Mouse (Mus musculus): ENCODE data around the gene Mrps23.

Gene Mrps23

DNA sequence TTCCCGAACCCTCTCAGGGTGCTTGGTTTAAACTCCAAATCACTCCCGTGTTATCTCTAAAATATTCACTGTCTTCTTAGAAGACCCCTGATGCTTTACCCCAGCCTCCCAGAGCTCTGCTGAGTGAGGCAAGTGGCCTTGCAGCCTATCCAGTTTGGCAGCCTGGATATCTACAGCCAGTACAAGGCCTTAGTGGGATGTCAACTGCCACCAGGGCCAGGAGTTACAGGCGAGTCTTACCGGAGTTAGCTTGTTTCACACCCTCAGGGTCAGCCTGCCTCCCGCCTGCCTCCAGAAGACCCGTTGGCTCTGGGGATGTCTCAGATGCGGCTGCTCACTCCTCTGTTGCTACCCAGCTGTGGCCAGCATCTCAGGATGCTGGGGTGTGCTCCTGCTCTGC, 14.4 kb downstream of the Mrps23 start:
- no peak for TF ChIP-seq GATA4 (IDR thresholded peaks at IDR 0.05; ENCODE audit: insufficient replicate concordance, low read length)

DNA sequence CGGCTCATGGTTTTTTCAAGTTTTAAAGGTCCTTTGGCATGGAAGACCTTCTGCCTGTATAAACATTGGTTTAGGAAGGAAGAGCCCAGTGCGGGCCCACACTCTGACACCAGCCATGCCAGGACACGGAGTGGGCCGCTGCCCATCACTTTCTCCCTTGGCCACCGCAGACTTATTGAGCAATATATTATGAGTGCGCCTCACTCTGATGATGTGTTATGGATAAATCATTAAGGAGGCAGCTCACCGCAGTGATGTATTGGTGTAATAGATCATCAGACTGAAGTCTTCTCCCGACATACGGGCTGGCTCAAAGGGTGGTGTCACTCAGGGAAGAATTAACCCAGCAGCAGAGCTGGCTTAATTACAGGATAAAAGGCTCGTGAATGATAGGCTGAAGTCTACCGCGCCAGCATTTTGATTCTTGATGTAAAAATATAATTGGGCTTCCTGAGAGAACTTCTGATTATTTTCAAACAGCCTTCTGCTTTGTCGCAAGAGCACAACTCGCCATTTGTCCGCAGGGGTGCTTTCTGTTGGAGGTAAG, 17.8 kb downstream of the Mrps23 start:
- TF ChIP-seq GATA4 (IDR thresholded peaks at IDR 0.05; ENCODE audit: insufficient replicate concordance, low read length): no peak

DNA sequence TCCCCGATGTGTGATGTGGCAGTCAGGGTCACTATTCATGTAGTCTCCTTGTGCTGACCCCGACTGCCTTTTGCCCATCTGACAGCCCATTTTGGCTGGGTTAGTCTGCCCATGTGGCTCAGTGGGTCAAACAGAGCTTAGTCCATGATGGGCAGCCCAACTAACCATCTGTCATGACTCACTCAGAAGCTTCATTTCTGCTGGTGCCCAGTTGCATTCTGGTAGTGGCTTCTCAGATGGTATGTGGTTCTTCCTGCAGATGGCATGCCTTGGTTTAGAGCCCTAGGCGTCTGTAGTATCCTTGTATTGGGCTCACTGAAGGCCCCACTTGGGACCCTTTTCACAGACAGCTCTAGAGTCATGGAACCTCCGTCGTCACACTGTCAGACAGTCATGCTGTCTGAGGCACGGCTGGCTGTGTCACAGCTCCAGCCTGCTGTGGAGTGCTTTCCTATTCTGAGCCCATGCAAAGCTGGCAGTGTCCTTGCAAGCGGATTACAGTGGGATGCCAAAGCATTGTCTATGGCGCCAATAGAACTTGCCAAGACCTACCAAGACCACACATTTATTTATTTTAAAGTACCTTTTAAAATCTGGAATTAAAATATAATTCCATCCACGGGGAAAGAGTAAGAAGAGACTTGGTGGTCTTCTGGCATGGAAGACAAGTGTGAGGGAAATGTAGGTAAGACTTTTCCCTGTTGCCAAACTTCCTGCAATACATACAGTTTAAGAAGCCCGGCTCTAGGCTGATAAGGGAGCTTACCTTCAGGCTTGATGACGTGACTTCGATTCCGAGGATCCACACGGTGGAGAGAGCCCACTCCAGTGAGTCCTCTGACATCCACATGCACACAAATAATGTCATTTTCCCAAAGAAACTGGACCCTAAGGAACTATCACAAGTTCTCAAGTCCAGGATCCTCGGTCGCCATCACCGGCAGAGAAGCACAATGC, 23.1 kb downstream of the Mrps23 start:
- no peak for TF ChIP-seq GATA4 (IDR thresholded peaks at IDR 0.05; ENCODE audit: insufficient replicate concordance, low read length)

DNA sequence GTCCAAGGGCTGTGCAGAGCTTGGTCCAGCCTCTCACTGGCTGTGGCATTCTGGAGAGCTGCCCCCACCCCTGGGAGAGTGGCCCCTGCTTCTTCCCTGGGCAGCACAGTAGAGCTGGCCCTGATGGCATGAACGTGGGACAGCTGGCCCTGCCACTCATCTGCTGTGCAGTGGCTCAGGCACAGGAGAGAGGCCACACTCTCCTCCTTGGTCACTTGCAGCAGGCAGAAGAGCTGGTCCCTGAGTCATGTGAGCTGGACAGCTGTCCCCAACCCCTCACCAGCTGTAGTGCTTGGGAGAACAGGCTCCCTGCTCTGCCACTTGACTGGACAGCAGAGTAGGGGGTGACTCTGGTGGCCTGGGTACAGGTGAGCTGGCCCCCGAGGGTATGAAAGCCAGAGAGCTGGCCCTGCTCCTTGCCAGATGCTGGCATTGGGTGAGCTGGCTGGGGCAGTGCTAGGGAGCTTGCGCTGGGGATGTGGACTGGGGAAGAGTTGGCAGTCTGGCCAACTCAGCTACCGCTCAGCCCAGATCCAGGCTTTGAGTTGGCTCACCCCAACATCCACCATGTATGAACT, 27.1 kb downstream of the Mrps23 start:
- no peak for TF ChIP-seq GATA4 (IDR thresholded peaks at IDR 0.05; ENCODE audit: insufficient replicate concordance, low read length)

DNA sequence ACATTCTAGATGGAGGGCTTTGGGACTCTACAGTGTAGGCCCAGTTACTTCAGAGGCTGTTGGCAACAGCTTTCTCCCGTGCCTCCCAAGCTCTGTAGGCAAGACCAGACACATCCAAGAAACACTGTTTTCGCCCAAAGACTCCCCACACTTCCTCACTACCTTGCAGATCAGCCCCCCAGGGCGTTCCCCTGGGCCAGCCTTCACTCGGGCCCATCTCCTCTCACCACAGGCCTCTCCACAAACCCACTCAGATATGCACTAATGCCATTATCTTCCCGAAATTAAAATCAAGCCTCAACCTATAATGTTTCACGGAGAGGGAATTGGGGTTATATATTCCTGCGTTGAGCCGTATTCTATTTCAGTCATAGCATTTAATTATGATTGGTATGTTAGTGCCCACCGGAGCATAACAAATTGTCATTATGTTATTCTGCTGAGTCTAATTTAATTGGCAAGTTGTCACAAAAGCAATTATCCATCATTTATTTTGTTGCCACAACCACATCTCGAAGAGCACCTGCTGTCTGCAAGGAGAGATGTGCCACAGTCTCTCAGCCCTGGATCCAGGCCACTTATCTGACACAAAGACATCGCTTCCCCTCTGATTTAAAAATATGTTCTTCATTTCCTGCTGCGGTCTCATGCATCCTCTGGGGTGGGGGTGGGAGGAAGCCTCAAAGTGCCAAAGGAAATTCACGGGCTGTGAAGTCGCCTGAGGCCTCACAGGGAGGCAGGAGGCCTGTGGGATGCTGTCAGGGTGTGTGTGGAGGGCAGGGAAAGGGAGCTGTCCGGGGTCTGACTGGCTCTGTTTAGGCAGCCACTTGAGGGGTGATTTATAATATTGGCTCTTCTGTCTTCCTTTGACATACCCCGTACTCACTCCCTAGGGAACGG, 29.6 kb downstream of the Mrps23 start:
- TF ChIP-seq GATA4 (IDR thresholded peaks at IDR 0.05; ENCODE audit: insufficient replicate concordance, low read length): no peak; the same call in 1 of the 2 replicates

DNA sequence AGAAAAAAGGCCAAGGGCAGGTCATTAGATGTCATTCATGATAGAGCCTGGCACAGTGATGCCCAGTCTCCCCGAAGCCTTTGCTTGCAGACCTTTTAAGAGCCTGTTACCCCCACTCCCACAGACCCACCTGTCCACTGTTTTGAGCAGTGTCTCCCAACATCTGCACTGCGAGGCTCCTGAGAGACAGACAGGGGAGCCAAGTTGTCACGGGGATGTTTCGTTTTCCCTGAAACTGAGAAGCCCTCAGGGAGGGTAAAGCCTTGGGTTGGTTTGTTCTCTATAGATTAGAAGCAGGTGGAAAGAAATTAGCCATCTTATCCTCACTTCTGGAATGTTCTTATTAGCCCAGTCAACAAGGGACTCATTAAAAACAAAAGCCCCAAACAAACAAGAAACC, 30.6 kb downstream of the Mrps23 start:
- no peak for TF ChIP-seq GATA4 (IDR thresholded peaks at IDR 0.05; ENCODE audit: insufficient replicate concordance, low read length)

DNA sequence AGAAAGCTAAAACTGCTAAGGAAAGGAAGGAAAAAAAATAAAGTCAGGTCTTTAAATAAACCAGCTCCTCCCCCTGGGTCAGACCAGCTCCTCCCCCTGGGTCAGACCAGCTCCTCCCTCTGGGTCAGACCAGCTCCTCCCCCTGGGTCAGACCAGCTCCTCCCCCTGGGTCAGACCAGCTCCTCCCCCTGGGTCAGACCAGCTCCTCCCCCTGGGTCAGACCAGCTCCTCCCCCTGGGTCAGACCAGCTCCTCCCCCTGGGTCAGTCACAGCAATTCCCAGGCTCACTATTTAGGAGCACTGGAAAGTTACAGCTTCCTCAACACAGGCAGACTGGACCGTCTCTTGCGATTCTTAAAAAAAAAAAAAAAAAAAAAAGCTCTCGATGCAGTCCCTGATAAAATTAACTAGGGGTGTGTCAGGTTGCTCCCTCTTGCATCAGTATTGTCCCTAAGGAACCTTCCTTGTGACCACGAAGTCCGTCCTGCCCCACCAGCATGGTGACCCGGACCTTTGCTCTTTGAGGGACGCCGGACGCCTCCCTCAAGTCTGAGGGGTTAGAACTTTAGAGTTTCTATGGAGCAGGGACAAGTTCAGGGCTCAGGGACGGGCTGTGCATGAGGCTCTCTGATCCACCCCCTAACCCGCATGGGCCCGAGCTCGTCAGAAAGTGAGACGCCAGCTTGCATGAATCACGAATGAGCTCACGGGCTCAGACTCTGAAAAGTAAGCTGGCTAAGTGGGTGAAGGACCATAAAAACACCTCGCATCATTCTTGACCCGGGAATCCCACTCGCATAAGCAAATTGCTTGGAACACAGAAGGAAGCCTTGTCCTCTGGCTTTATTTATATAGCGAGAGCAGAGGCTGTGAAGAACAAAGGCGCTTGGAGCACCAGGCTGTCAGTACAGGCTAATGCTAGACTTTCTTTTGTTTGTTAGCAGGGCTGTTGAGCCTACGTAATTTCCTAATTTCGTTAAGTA, 31.3 kb downstream of the Mrps23 start:
- TF ChIP-seq GATA4 (IDR thresholded peaks at IDR 0.05; ENCODE audit: insufficient replicate concordance, low read length): no peak

DNA sequence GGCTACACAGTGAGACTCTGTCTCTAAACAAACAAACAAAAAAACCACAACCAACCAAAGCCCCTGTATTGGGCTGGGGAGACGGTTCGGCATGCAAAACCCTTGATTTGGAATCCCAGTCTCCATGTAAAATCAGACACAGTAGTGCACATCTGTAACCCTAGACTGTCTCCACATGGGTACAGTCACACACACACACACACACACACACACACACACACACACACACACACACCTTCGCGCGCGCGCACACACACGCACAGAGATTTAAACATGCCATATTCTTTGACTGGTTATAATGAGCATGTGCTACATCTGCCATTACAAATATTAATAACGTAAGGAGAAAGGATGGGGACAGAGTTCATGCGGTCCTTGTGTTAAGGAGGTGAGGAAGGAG, 36.1 kb downstream of the Mrps23 start:
- no peak for TF ChIP-seq GATA4 (IDR thresholded peaks at IDR 0.05; ENCODE audit: insufficient replicate concordance, low read length)

DNA sequence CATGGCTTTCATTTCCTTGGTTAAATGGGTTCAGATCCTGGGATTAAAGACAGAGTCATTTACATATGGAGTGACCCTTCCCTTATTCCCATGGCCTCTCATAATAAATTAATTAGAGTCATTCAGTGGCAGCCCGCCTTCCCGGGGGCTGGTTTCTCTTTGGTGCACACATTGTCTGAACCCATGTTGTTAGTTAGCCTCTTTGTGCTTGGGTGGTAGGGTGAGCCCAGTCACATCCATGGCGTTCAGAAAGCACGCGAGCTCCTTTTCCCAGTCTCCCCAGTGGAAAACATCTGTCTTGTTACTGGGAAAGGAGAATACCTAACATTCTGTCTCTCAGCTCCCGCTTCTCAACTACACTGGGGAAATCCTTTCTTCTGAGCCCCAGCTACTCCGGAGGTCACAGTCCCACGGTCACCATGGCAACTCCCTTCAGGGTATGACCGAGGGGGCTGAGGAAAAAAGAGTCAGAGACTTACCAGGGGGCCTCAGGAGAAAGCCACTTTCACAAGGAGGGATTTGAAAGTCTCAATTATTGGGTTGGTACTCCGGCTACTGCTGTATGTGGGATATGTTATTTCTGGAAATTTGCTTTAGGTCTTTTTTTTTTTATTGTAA, 36.7 kb downstream of the Mrps23 start:
- no peak for TF ChIP-seq GATA4 (IDR thresholded peaks at IDR 0.05; ENCODE audit: insufficient replicate concordance, low read length)

DNA sequence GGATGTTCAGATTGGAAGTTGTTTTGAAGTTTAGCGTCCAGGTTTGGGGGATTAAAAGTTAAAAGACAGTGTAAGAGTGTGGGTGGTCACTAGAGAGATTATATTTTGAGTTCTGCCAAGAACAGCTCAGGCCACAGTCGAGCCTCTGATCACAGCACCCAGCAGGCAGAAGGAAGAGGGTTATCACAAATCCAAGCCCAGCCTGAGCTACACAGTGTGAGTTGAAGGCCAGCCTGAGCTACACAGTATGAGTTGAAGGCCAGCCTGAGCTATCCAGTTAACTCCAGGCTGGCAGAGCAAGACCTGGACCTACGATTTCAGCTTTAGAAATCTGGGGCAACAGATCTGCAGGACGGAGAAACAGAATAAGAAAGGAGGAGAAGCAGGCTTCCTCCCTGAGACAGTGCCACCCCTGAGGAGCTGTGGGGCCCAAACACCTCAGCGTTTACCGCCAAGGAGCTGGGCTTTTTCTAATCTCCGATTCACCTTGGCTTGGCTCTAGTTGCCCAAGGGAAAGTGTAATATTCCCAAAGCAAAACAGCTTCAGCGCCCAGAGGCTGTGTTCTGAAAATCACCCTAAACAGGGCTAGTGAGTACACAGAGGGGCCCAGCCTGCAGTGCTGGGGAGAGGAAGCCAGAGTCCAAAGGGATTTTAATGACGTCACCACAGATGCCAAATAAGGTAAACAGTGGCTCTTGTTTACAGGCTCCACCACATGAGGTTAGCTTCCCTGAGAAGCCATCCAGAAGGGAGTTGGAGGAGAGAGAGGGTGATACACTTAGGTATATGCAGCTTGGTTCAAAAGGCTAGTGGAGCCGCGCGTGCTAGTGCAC, 37.5 kb downstream of the Mrps23 start:
- TF ChIP-seq GATA4 (IDR thresholded peaks at IDR 0.05; ENCODE audit: insufficient replicate concordance, low read length): no peak

DNA sequence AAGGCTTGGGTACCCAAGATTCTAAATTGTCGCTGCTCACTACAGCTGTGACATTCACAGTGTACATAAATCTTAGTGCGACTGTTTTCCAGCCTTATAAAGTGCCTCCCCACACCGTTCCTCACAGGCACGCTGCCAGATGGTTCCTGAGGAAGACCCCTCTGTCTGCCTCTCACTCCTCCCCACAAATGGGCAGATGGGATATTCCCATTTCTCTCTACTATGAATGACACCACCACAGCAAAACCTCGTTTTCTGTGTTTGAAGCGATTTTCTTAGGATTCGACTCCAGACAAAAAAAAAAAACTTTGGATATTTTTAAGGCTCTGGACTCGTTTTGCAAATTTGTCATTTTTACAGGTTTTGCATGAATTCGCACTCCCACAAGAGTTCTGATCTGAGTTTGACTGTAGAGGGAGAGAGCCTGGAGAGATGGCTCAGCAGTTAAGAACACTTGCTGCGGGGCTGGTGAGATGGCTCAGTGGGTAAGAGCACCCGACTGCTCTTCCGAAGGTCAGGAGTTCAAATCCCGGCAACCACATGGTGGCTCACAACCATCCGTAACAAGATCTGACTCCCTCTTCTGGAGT, 41.5 kb downstream of the Mrps23 start:
- no peak for TF ChIP-seq GATA4 (IDR thresholded peaks at IDR 0.05; ENCODE audit: insufficient replicate concordance, low read length)

DNA sequence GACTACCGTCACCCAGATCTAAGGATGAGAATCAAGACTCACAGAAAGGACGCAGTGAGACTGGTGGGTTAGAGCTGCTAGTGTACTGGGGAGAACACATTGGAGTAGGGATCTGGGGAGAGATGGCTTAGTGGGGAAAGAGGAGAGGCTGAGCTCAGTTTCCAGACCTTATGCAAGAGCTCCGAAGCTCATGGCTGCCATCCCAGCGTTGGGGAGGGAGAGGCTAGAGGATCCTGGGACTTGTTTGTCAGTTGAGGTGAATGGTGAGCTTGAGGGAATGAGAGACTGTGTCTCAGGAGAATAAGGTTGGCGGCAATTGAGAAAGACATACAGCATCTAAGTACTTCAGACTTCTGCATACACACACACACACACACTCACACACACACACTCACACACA, 44.4 kb downstream of the Mrps23 start:
- TF ChIP-seq GATA4 (IDR thresholded peaks at IDR 0.05; ENCODE audit: insufficient replicate concordance, low read length): no peak

Data from liver, adult (tissue).